Mouse (Mus musculus) lung, postnatal 10 days (tissue): ENCODE data around the gene 4930415O20Rik.

Experiments used
- DNase-seq: peaks from one replicate; pipeline ENCODE4 v3.0.0; 2021

4930415O20Rik gene

DNA sequence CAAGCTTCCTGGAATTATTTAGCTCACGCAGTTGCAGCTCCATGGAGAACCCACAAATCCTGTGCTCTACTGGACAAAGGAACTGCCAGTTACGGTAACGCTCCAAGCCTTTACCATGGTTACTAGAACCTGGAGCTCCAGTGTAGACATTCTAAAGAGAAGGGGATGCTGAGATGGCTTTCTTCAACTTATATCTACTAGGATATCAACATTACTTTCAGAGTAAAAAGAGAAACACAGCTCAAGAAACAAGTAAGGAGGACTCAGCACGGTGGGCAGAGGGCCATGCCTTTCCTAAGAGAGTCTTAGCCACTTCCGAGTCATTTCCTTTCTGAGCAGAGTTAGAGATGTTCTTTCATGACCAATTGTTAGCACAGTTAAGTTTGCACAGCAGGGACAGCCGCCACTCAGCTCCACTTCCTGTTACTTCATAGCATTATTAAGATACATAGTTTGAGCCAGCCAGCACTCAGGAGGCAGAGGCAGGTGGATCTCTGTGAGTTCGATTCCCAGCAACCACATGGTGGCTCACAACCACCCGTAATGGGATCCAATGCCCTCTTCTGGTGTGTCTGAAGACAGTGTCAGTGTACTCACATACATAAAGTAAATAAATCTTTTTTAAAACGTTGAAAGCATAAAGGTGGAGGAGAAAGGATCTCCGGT is at the start of gene 4930415O20Rik, which contains the start of gene Ccnt1:
TSS of gene 4930415O20Rik (plus strand) at position 132 of the 666 bp plus-strand sequence.
TSS of gene Ccnt1 (minus strand) at position 51 of the 666 bp plus-strand sequence.
- no peak for DNase-seq

DNA sequence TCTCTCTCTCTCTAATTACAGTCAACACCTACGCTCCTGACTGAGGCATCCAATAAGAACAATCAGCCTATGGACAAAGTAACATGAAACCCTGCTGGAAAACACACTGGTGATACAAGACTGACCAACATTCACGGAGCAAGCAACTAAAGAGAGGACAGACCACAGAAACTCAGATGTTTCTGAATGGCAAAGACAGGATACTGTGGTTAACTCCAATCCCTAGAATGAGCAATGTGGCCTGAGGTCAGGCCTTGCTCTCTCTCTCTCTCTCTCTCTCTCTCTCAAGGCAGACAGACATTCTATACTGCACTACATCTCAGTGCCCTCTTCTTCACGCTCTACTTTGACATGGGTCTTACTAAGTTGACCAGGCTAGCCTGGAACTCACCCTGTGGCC is 49.6 kb upstream of the 4930415O20Rik start:
- no peak for DNase-seq

DNA sequence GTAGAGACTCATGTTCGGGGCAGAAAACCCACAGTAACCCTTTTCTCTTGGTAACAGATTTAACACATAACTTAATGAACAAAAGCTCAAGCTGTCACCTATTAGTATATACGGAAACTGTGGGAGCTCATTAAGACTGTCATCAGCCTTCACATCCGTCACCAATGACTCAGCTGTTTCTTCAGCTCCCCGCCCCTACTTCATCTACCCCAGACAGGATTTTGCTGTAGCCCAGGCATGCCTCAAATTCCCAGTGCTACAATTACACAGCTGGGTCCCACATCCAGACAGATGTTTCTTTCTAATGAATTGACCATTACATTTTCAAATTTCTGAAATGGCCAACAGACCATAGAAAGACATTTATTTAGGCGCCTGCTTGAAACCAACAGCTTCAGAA is 44.7 kb upstream of the 4930415O20Rik start:
- no peak for DNase-seq

DNA sequence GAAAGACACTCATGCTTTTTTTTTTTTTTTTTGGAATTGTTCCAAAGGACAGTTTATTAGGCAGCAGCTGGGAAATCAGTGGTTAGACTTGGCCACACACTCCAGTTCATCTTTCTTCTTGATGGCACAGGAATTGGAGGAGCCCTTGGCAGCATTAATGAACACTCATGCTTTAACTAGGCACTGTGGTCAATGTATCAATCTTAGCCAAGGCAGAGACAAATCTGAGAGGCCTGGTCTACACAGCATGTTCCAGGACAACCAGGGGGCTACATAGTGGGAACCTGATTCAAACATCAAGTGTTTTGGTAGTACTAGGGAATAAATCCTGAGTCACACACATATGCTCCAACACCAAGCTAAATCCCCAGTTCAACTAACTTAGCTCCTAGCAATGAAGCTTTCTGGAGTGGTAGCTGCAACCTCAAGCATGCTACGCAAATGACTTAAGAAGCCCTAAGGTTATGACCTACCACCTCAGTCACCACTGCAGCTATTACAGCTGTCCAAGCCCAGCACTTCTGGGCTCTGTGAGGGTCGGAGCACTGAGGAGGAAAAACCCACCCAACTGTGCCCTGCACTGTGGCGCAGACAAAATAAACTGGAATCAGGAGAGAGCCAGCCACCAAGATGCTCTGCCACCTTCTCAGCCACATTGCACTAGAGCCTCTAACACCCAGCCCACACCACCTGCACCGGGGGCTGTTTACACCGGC is 43.6 kb upstream of the 4930415O20Rik start:
- no peak for DNase-seq

DNA sequence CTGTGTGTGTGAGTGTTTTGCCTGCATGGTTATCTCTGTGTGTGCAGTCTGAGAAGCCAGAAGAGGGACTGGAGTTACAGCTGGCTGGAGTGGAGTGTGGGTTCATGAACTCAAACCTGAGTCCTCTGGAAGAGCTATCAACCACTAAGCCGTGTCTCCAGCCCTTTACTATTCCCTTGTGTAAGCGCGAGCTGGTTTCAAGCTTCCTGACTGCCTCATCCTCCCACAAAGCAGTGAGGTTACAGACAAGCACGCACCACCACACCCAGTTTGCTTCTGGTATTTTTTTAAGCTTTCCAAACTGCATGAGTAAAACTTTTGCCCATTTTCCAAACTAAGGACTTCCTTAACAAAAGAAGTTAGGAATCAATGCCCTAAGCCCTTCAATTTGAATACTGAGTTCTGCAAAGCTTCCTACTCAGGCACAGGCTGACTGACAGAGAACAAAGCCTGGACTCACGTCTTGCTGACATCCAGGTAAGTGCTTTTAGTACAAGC is 42.7 kb upstream of the 4930415O20Rik start:
- DNase-seq, result no peak

DNA sequence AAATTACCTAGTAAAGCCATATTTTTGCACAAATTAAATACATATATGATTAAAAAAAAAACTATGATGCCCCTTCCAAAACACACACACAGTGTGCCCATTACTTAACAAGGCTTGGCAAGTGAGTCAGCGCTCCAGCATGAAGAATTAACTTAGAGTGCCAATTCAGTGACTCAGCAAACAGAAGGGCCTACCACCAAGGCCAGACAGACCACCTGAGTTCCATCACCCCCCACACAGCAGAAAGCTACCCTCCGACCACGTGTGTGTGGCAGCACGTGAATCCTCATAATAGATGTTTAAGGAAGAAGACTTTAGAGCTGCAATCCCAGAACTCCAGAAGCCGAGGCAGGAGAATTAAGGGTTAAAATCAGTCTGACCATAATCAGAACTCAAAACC is 38.5 kb upstream of the 4930415O20Rik start:
- DNase-seq, result no peak

DNA sequence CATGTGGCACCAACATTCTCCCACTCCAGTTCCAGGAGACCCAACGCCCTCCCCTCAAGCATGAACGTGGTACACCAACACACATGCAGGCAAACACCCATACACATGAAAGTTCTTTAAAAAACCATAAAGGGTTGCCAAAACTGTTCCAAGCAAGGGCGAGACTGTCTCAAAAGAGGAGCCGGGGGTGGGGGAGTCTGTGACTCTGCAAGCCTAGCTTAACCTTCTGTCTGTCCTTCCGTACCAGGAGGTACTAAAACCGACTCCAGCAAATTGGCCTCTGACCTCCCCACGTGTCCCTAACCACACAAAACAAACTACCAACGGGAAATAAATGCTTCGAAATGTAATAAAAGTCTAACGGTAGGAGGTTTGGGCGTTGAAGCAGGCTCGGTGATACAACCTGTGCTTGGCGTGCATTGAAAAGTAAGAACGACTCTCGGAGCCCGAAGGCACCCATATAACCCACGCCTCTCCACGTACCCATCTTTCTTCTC is 37.7 kb upstream of the 4930415O20Rik start:
- no peak for DNase-seq

DNA sequence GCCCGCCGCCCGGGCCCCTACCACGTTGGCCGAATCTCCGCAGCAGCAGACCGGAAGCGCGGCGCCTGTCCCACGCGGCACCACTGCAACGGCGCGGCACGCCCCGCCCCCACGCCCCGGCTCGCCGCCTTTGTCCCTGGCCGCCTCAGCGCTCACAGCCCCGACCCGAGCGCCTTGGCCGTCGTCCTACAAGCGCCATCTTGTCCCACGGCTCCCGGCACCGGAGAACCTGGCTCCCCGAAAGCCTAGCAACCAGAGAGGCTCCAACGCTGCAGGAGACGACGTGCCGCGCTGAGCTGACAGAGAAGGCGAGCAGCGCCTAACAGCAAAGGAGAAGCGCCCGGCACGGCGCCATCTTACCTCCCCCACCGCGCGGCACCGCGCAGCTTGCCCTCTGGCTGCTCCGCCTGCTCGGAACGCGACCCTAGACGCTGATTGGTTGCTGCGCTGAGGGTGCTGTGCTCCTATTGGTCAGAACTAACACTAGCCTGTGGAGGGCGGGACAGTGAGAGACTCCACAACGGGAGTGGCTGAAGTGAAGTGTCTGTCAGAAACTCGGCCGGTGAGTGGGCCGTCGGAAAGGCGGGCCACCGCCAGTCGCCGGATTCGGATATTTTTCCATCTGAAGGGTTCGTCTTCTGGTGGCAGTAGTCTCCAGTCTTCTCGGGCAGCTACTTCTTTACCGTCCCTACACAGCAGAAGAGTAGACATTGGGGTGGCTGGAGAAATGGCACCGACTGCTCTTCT is 36.8 kb upstream of the 4930415O20Rik start, which contains the start of gene Kansl2:
TSS of gene Kansl2 (minus strand) at position 384 of the 747 bp plus-strand sequence.
- DNase-seq, result peak; percentile 99

DNA sequence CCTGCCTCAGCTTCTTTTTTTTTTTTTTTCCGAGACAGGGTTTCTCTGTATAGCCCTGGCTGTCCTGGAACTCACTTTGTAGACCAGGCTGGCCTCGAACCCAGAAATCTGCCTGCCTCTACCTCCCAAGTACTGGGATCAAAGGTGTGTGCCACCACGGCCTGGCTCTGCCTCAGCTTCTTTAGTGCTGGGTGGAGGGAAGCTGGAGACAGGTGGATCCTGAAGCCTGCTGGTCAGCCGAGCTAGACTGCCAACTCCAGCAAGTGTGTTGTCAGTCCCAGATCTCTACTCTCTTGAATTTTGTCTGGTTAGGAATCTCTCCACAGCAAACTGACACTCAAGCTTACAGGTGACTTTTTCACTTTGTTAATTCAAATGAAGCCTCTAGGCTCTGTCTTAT is 34.9 kb upstream of the 4930415O20Rik start:
- no peak for DNase-seq

DNA sequence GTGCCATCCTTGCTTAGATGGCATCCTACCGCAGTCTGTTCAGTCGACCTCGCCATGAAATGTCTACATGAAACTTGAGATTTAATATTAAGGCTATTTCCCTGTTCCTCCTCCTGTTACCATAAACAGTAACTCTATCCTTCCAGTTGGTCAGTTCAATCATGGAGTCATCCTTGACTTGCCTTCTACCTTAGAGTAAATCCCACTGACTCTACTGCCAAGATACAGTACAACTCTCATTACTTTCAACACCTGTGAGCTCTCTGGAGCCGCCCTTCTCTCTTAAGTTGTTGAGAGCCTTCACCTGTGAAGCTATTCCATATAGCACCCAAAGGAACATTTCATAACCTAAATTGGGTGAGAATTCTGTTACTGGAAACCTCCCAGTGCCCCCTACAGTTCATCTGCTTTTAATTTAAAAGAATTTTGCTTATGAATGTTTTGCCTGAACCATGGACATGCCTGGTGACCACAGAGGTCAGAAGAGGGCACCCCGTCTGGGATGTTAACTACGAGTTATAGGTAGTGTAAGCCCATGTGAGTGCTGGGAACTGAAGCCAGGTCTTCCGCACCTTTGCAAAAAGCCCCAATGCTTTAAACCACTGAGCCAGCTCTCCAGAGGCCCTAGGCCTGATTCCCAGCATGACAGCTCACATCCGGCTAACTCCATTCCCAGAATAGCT is 33.8 kb upstream of the 4930415O20Rik start:
- no peak for DNase-seq

DNA sequence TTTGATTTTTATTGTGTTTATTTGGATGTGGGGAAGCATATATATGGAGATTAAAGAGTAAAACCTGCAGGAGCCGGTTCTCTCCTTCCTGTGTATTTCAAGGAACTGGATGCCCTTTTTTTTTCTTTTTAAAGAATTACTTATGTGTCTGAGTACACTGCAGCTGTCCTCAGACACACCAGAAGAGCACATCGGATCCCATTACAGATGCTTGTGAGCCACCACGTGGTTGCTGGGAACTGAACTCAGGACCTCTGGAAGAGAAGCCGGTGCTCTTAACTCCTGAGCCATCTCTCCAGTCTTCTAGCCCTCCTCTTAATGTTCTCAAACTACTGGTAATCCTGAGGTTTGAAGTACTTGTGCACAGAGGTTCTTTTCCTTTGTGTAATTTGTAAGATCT is 32.9 kb upstream of the 4930415O20Rik start:
- no peak for DNase-seq

DNA sequence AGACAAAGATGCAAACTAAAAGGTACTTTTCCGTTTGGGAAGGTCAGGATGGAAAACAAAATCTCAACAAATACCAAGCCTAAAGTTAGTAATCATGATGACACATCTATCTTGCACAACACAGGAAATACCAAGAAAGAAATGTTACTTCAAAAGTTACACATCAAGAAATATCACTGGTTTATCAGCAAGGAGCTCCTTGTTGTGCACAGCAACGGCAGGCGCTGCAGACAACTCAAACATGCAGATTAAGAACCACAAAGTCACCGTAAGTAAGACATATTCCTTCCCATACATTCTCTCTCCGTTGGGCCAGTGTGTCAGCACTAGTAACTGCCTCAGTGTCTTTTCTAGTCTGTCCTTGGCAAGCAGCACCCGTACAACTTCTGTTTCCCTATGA is 29.7 kb upstream of the 4930415O20Rik start:
- DNase-seq, result no peak

DNA sequence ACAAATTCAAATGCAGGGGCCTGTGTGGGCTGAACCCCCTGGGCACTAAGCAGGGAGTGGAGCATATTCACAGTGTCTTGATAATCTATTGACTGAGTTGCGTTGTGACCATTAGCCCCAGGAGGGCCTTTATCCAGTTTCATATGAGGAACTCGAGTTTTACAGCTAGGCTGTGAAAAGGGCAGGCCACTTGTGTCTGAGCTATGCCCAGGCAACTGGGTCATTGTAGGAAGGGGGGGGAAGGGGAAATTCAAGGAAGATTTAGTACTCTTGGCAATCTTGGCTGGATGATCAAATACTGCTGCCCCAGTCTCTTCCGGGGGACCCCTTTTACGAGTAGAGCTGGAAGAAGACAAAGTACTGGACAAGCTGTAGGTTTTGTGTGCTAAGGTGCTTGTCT is 27.5 kb upstream of the 4930415O20Rik start:
- no peak for DNase-seq

DNA sequence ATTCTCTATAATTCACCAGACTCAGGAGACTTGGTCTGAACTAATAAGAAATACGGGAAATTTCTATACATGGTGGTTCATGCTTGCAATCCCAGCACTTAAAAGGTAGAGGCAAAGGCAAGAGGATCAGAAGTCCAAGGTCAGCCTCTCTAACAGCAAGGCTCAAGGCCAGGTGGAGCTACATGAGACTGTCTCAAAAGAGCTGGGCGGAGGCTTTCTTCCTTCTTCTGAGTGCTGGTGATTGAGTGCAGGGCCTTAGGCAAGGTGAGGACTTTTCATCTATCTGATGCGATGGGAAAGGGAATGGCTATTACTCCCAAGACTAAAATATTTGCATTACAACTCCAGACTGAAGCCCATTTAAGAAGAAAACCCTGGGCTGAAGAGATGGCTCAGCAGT is 25.7 kb upstream of the 4930415O20Rik start:
- DNase-seq, result no peak

DNA sequence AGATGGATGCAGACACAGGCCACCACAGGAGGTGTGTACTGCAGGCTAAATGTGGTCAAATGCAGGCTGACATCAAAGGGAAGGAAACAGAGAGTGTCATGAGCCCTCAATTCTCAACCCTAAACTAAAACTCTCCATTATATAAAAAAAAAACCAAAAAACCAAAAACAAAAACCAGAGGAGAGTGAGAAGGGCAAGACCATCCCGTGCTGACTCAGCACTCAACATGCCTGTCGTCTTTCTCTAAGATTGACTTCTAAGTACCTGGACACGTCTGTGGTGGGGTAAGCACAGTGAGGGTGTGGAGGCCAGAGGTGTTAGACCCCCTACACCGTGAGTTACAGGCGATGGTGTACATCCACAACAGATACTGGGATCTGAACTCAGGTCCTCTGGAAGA is 24.0 kb upstream of the 4930415O20Rik start:
- no peak for DNase-seq

DNA sequence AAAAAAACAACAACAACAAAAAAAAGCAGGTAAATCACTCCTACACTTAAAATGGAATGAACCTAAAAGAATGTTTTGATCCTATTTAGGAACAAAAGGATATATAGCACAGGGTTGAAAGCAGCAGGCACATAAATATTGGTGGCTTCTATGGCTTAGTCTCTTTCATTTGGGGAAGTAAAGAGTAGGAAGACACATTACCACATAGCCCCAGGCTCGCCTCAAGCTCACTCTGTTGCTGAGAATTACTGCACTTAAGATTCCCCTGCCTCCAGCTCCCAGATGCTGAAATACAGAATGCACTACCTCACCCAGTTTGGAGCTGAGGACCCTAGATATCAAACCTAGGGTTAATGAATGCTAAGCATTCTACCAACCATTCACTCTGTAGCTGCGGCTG is 18.0 kb upstream of the 4930415O20Rik start:
- no peak for DNase-seq

DNA sequence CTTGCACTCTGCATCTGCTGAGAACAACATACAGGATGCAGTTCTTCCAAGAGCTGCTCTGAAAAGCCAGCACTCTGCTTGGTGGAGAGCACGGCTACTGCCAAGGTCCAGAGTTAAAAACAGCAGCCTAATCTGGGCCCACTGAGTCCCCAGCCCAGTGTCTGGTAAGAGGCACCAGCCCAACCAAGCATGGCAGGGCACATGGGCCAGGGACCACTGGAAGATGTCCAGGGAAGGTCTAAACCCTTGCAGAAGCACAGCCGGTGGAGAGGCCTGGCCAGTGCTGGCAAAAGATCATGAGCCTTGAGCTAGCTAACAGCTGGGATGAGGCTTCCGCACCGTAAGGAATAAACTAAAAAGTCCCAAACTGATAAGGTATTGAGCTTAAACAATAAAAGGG is 14.9 kb upstream of the 4930415O20Rik start:
- peak; percentile 15 for DNase-seq

DNA sequence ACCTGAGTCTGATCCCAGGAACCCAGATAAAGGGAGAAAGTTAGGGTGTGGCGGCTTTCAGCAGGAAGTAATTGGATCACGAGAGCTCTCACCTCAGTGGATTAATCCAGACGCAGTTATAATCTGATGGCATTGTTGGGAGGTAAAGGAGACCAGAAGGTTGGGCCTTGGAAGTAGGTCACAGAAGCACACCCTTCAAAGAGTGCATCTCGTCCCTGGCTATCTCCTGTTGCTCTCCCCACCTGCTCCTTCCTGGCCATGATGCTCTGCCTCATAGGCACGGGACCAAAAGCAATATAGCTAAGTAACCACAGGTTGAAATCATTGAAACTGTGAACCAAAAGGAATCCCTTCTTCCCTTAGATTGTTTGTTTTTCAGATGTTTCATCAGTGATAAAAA is 13.6 kb upstream of the 4930415O20Rik start:
- DNase-seq, result no peak

DNA sequence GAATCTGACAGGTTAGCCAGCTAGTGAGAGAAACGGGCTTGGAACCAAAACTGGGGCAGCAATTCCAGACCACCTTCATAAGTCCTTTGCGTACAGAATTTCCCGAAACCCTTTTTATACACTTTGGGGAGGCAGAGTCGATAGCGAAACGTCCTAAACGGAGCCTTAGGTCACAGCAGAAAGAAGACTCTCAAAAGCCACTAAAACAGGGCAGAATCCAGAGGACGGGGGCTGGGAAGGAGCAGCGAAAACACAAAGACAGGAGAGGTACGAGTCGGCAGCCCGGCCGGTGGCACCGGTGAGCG is 3.9 kb upstream of the 4930415O20Rik start:
- DNase-seq, result no peak

DNA sequence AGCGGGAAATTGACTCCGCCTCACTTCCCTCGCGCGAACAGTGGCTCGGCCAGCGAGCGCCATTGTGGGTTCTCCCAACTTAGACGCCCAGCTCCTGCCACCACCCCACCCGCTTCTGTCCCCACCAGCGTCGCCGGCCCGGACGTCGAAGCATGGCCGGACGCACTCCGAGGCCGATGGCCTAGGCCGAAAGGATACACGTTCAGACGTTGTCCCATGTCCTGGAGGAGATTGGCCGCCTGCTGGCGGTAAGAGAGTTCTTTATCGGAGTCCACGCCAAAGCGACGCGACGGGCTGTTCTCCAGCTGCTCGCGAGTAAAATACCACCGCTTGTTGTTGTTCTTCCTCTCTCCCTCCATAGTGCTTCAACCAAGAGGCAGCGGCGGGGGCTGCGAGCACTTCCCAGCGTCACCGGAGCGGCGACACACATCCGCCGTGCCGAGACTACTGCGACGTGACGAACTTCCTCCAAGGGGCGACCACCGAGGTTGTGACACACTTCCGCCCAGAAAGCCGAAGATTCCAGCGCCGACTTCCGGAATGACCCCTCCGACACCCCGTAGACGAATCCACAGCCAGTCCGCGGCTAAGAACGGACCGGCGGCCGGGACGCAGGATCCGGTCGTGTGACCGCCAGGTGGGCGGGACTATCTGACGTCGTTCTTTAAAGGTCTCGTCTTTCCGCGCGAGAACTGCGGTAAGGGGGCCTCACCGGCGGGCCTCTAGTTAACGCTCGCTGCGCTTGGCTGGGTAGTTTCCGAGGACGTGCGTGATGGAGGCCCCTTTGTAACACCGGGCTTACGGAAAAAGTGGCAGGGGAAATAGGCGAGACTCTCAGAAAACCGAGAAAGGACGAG is 3.3 kb upstream of the 4930415O20Rik start:
- peak; percentile 100 for DNase-seq

DNA sequence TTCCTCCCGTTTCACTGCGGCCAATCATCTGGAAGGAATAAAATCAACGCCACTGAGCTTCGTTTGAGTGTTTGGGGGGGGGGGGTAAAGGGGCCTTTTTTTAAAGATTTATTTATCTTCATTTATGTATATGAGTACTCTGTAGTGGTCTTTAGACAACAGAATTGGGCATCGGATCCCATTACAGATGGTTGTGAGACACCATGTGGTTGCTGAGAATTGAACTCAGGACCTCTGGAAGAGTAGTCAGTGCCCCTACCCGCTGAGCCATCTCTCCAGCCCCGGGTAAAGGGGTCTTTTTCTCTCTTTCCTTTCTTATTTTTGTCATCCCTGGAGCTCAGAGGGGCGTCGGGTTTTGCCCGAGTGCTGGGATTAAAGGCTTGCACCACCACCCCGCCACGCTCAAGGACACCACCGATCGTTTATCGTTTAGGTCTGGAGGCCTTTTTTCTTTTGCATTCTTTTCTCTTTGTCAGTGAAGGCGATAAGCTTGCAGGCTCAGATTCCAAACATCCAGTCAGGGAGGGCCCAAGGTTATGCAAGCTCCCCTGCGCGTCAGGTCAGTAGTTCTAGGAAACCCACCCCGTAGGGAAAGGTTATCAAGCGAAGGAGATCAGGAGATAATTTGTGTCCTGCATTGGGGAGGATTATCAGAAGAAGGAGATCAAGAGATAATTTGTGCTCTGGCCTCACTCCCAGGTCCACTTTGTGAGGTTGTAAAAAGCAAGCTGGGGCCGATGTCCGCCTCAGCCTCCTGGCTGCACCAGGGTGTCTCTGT is 2.4 kb upstream of the 4930415O20Rik start:
- peak; percentile 22 for DNase-seq
